Mouse (Mus musculus) heart, postnatal 0 days (tissue): ENCODE data around the gene 1700019N19Rik. TPM values are rescaled to one million over a fixed set of nuclear protein-coding genes. Genes with fewer than 3 reads are reported as not detected.

Experiments used
- ATAC-seq: fragments of 200-750 bp; cut with Nextera tagmentation; 2 replicates; pipeline ENCODE4 v1.8.0; 2017; ENCODE audit warnings: low read depth, moderate number of reproducible peaks, moderate library complexity; ENCODE audit not compliant: insufficient read depth
- DNase-seq: peaks from one replicate; pipeline ENCODE4 v3.0.0-alpha.2; 2016; ENCODE audit warnings: low spot score
- H3K27ac ChIP-seq: fragments of 300-500 bp; sonication (generic); 2 replicates; pipeline ENCODE4 v1.5.1; 2014; ENCODE audit warnings: low read depth, mild to moderate bottlenecking
- H3K27me3 ChIP-seq: fragments of 300-500 bp; sonication (generic); 2 replicates; pipeline ENCODE4 v1.6.1; 2014; ENCODE audit warnings: low read length, mixed read lengths; ENCODE audit not compliant: control insufficient read depth, insufficient read depth
- H3K36me3 ChIP-seq: fragments of 300-500 bp; sonication (generic); replicated peaks from 2 replicates; pipeline ENCODE4 v1.6.1; 2014; ENCODE audit warnings: low read length, mixed read lengths; ENCODE audit not compliant: control insufficient read depth, insufficient read depth
- H3K4me1 ChIP-seq: fragments of 300-500 bp; sonication (generic); 2 replicates; pipeline ENCODE4 v1.6.1; 2014; ENCODE audit warnings: antibody characterized with exemption; ENCODE audit not compliant: control insufficient read depth, insufficient read depth
- H3K4me2 ChIP-seq: fragments of 300-500 bp; sonication (generic); 2 replicates; pipeline ENCODE4 v1.6.1; 2014; ENCODE audit warnings: low read depth, mild to moderate bottlenecking, low read length, moderate library complexity
- H3K4me3 ChIP-seq: fragments of 300-500 bp; sonication (generic); 2 replicates; pipeline ENCODE4 v1.5.1; 2014; ENCODE audit warnings: low read depth, low read length
- H3K9ac ChIP-seq: fragments of 300-500 bp; sonication (generic); replicated peaks from 2 replicates; pipeline ENCODE4 v1.6.1; 2014; ENCODE audit warnings: low read depth, low read length, mixed read lengths
- H3K9me3 ChIP-seq: fragments of 300-500 bp; sonication (generic); replicated peaks from 2 replicates; pipeline ENCODE4 v1.6.1; 2016; ENCODE audit warnings: low read length; ENCODE audit not compliant: control insufficient read depth
- CTCF ChIP-seq: IDR thresholded peaks from 2 replicates; pipeline ENCODE4 v1.5.1; 2016; ENCODE audit warnings: antibody characterized with exemption, control low read depth, low read depth
- EP300 ChIP-seq: IDR thresholded peaks from 2 replicates; pipeline ENCODE4 v1.6.1; 2016; ENCODE audit warnings: antibody characterized with exemption, low read depth
- WGBS: fragments of 180-500 bp; shearing (Covaris S2); extraction: QIAGEN DNeasy Blood & Tissue Kit; methylation state at CpG from one replicate; pipeline ENCODE4 v1.1.7; 2014; 5-methylcytosine and 5-hydroxymethylcytosine counted together
- polyA plus RNA-seq: library from polyadenylated mRNA; unstranded; fragments of >200 nt; fragmentation: Nextera tagmentation; extraction: Ambion mirVana; gene quantifications from 2 replicates; pipeline ENCODE4 v1.2.1, GENCODE M21; 2015
- total RNA-seq: library from RNA; depleted of rRNA; stranded (reverse); fragments of >200 nt; gene quantifications from 2 replicates; pipeline ENCODE4 v1.2.3, GENCODE M21; 2014; ENCODE audit warnings: low replicate concordance

1700019N19Rik gene
- total and polyA plus RNA-seq, 2 experiments from 2014 or later: not detected

DNA sequence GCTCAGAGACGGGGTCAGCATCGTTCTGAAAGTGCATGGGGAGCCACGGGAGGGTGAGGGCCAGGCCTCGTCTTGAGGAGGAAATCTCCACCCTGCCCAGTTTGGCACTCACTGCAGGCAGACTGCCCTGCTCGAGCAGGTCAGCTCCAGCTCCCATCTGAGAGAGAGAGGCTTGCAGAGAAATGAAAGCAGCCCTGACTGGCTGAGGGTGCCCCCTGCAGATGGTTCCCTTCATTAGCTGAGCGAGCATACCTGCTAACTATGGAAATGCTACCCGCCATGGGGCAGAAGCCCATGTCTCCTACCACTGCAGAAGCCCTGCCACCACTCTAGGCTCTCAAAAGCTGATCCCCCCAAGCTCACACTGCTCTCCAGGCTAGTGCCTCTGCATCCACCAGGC, 33.4 kb upstream of the 1700019N19Rik start:
- DNase-seq (no peak), ATAC-seq (0 out of 2 replicates have a peak, but pooled peaks have one; percentile 18)
- WGBS: 46% methylated on average over 7 of the region's 7 CpGs
- Histone ChIP-seq H3K9ac (0 out of 2 replicates have a peak overlapping the region, but pooled peaks have one; percentile 11), H3K27me3 (no peaks in the 10 kb centered on the region), H3K36me3 (no peaks in the 10 kb centered on the region; the same call in 1 of the 2 replicates), H3K4me2 (no peak overlapping the region), H3K4me1 (peaks cover 22% of the 10 kb centered on the region; the same call in 1 of the 2 replicates), H3K4me3 (no peak overlapping the region), H3K27ac (no peak overlapping the region), H3K9me3 (no peaks in the 10 kb centered on the region)
- TF ChIP-seq EP300 (no peak), CTCF (peak; percentile 38)

GRCm38 (mm10) chr19:58824316-58824715, 30.1 kb upstream of the 1700019N19Rik start:
- Histone ChIP-seq H3K9me3 (no peaks in the 10 kb centered on the region), H3K4me2 (no peak overlapping the region), H3K27ac (peak overlapping the region; percentile 43; the same call in 1 of the 2 replicates), H3K4me1 (peaks cover 19% of the 10 kb centered on the region), H3K36me3 (no peaks in the 10 kb centered on the region; the same call in 1 of the 2 replicates), H3K4me3 (no peak overlapping the region), H3K27me3 (no peaks in the 10 kb centered on the region), H3K9ac (no peak overlapping the region)
- TF ChIP-seq CTCF (no peak), EP300 (no peak)
- DNase-seq (no peak), ATAC-seq (no peak)
- WGBS: 34% methylated on average over 1 of the region's 1 CpGs

- ATAC-seq (no peak), DNase-seq (no peak)
- no peak overlapping the region for H3K4me2 ChIP-seq
- H3K9ac ChIP-seq: no peak overlapping the region
- no peak overlapping the region for H3K4me3 ChIP-seq
- no peaks in the 10 kb centered on the region for H3K9me3 ChIP-seq
- WGBS: 84% methylated on average over 3 of the region's 3 CpGs
- no peaks in the 10 kb centered on the region; the same call in 1 of the 2 replicates for H3K36me3 ChIP-seq
- H3K27ac ChIP-seq: peak overlapping the region; percentile 95
- peaks cover 25% of the 10 kb centered on the region for H3K4me1 ChIP-seq
- TF ChIP-seq CTCF (no peak), EP300 (no peak)
- no peaks in the 10 kb centered on the region for H3K27me3 ChIP-seq
Observed at GRCm38 (mm10) chr19:58823301-58823700, 29.0 kb upstream of the 1700019N19Rik start.

- H3K9me3 ChIP-seq: no peaks in the 10 kb centered on the region
- no peaks in the 10 kb centered on the region; the same call in 1 of the 2 replicates for H3K36me3 ChIP-seq
- 49% methylated on average over 20 of the region's 20 CpGs for WGBS
- no peak for TF ChIP-seq CTCF
- DNase-seq (peak; percentile 92), ATAC-seq (peak; percentile 84)
- H3K27ac ChIP-seq: peak overlapping the region; percentile 95
- 0 out of 2 replicates have a peak overlapping the region, but pooled peaks have one; percentile 19 for H3K4me2 ChIP-seq
- H3K27me3 ChIP-seq: no peaks in the 10 kb centered on the region
- 0 out of 2 replicates have a peak overlapping the region, but pooled peaks have one; percentile 30 for H3K9ac ChIP-seq
- no peak overlapping the region for H3K4me3 ChIP-seq
- H3K4me1 ChIP-seq: peaks cover 26% of the 10 kb centered on the region
Observed at GRCm38 (mm10) chr19:58822454-58823200, 28.4 kb upstream of the 1700019N19Rik start.

DNA sequence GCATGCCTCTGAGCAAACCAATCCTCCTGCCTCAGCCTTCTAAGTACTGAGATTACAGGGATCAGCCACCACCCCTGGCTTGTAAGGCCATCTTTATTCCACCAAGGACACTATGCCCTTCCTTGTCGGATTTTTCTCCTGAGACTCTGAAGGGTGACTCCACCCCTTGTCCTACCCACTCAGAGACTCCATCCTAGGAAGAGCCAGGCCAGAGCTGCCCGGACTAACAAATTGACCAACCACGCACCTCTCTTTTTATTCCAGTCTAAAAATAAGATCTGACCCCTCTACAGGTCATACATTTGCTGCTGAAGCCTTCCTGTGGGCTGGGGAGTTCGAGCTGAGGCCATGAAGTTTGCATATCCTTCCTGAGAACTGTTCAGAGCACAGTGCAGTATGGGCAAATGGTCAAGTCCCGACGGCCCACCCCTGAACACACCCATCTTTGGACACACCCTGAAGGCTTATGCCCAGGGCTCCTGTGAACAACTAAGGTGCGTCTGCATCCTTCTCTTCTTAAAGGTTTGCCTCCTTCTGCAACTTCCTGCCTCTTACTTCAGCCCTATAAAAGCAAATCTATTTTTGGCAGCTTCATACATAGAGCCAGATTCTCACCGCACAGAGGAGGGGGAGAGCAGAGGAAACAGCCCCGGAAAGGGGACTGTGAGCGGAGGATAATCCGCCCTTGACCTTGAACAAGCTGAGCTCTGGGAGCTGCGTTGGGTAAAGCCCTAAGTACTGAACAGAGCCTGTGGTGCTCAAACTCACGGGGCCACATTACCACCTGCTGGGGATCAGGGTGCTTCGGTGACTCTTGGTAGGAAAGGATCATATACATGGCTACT, 24.5 kb upstream of the 1700019N19Rik start:
- no peak overlapping the region for H3K9ac ChIP-seq
- peak overlapping the region; percentile 89 for H3K27ac ChIP-seq
- H3K27me3 ChIP-seq: no peaks in the 10 kb centered on the region
- H3K36me3 ChIP-seq: no peaks in the 10 kb centered on the region
- H3K4me3 ChIP-seq: no peak overlapping the region
- H3K4me2 ChIP-seq: no peak overlapping the region
- peaks cover 37% of the 10 kb centered on the region for H3K4me1 ChIP-seq
- peak; percentile 42 for ATAC-seq
- TF ChIP-seq EP300 (no peak), CTCF (no peak)
- WGBS: 22% methylated on average over 14 of the region's 14 CpGs
- peak; percentile 69 for DNase-seq
- no peaks in the 10 kb centered on the region for H3K9me3 ChIP-seq
